Mouse (Mus musculus): ENCODE data around the gene Angptl7.

Gene Angptl7

GRCm38 (mm10) chr4:148455477-148456025 is 44.7 kb downstream of the Angptl7 start:
- DNase-seq (ENCODE audit: low spot score) = no peak

- DNase-seq (ENCODE audit: low spot score) = no peak
Observed at GRCm38 (mm10) chr4:148453707-148454106, 46.6 kb downstream of the Angptl7 start.

- peak; percentile 77 for DNase-seq (ENCODE audit: low spot score)
Observed at GRCm38 (mm10) chr4:148448853-148449245, 51.4 kb downstream of the Angptl7 start.

- DNase-seq (ENCODE audit: low spot score) = peak; percentile 94
Observed at GRCm38 (mm10) chr4:148448179-148448852, 51.9 kb downstream of the Angptl7 start, which contains the start of gene Mtor. Mtor (plus strand) TSS chr4:148448611.
